31 mouse cellular contexts compared by ENCODE assay signal in genomic region chr6:8288755-8289580, GRCm38 (mm10). TPM values are rescaled to one million over a fixed set of nuclear protein-coding genes. Genes with fewer than 3 reads are reported as not detected.
DNase-seq lines count a peak whose midpoint lies in the region; ATAC-seq and TF ChIP-seq lines count a peak whose summit lies in the region.
"Had no signal": no experiment of that assay in that cellular context is flagged by ENCODE, and none has a peak within 500 bp of the region (broad histone marks: within the 10 kb centered on the region; RNA-seq: fewer than 3 reads in every experiment).

No protein-coding gene starts in this region.

- no peaks in the 10 kb centered on the region for H3K36me3 ChIP-seq in hindbrain, embryonic 11.5 days (ENCODE audit: control insufficient read depth, insufficient read depth, low read length)
- no peaks in the 10 kb centered on the region for H3K36me3 ChIP-seq in intestine, embryonic 16.5 days (ENCODE audit: control insufficient read depth, insufficient read depth, low read length)
- H3K36me3 ChIP-seq in hindbrain, embryonic 13.5 days: peaks cover 10% of the 10 kb centered on the region; the same call in 1 of the 2 replicates
- H3K36me3 ChIP-seq: embryonic facial prominence, embryonic 13.5 days; hindbrain, embryonic 15.5 days; intestine, embryonic 15.5 days; liver, embryonic 13.5 days; neural tube, embryonic 12.5 days had no signal

- no peak for TF ChIP-seq CTCF in layer of hippocampus, adult 2 months (conservative IDR thresholded peaks at IDR 0.05)

- ATAC-seq in megakaryocyte progenitor cell, adult 5-6 weeks (replicated peaks; ENCODE audit: poor library complexity): peak; percentile 23; the same call in 1 of the 2 replicates
- ATAC-seq in hindbrain, embryonic 11.5 days (ENCODE audit: low FRiP score): no peak
- no peak for ATAC-seq in intestine, embryonic 16.5 days
- ATAC-seq in hindbrain, embryonic 13.5 days (ENCODE audit: low FRiP score): no peak
- ATAC-seq: forebrain, embryonic 13.5 days; intestine, embryonic 15.5 days had no signal

- no peak for DNase-seq in layer of hippocampus, adult 2 months (ENCODE audit: low spot score in 2 of 2)
- no peak for DNase-seq in layer of hippocampus, postnatal 36 days
- peak; percentile 32 for DNase-seq in B cell, adult 2 months
- peak; percentile 55 for DNase-seq in brain, adult 2 months (ENCODE audit: low read depth, low spot score)
- no peak for DNase-seq in hindbrain, embryonic 11.5 days (ENCODE audit: low spot score)
- DNase-seq: adrenal gland, postnatal 14 days; cerebellum, adult 11-12 months; cerebellum, postnatal 14 days; embryo, embryonic 11 days; gastrocnemius, postnatal 25 days; heart, adult 2 months; kidney, adult 9 months; kidney, postnatal 14 days; liver, embryonic 13.5 days; lung, adult 2 months; lung, postnatal 14 days; midbrain, embryonic 14.5 days; retina, postnatal 1 day; right cerebral cortex, postnatal 4 days had no signal

- H3K27me3 ChIP-seq in hindbrain, embryonic 11.5 days (ENCODE audit: control insufficient read depth, insufficient read depth, low read length): no peaks in the 10 kb centered on the region
- no peaks in the 10 kb centered on the region for H3K27me3 ChIP-seq in intestine, embryonic 16.5 days (replicated peaks; ENCODE audit: control insufficient read depth, insufficient read depth, low read length)
- H3K27me3 ChIP-seq in hindbrain, embryonic 13.5 days: no peaks in the 10 kb centered on the region
- H3K27me3 ChIP-seq: embryonic facial prominence, embryonic 13.5 days; forebrain, embryonic 13.5 days; heart, embryonic 13.5 days; hindbrain, embryonic 15.5 days; intestine, embryonic 15.5 days; limb, embryonic 13.5 days; liver, embryonic 13.5 days; neural tube, embryonic 12.5 days had no signal

- no peaks in the 10 kb centered on the region for H3K4me1 ChIP-seq in hindbrain, embryonic 11.5 days (replicated peaks; ENCODE audit: control insufficient read depth, insufficient read depth, low read length)
- no peaks in the 10 kb centered on the region for H3K4me1 ChIP-seq in intestine, embryonic 16.5 days (ENCODE audit: control insufficient read depth, insufficient read depth, low read length)
- 0 out of 2 replicates have a peak, but pooled peaks cover 1% of the 10 kb centered on the region for H3K4me1 ChIP-seq in hindbrain, embryonic 13.5 days (replicated peaks)
- H3K4me1 ChIP-seq: hindbrain, embryonic 15.5 days; intestine, embryonic 15.5 days; liver, embryonic 13.5 days; neural tube, embryonic 12.5 days had no signal

- no peaks in the 10 kb centered on the region for H3K9me3 ChIP-seq in hindbrain, embryonic 11.5 days (ENCODE audit: control insufficient read depth, low read length)
- H3K9me3 ChIP-seq in intestine, embryonic 16.5 days (ENCODE audit: control insufficient read depth, low read length): no peaks in the 10 kb centered on the region
- H3K9me3 ChIP-seq in hindbrain, embryonic 13.5 days: no peaks in the 10 kb centered on the region
- H3K9me3 ChIP-seq: embryonic facial prominence, embryonic 13.5 days; forebrain, embryonic 13.5 days; heart, embryonic 13.5 days; hindbrain, embryonic 15.5 days; intestine, embryonic 15.5 days; limb, embryonic 13.5 days; liver, embryonic 13.5 days; neural tube, embryonic 12.5 days had no signal

- no peak overlapping the region for H3K4me2 ChIP-seq in hindbrain, embryonic 11.5 days (replicated peaks; ENCODE audit: low read depth, low read length)
- H3K4me2 ChIP-seq in intestine, embryonic 16.5 days (ENCODE audit: low read depth, low read length): no peak overlapping the region
- H3K4me2 ChIP-seq in hindbrain, embryonic 13.5 days: no peak overlapping the region
- H3K4me2 ChIP-seq: embryonic facial prominence, embryonic 13.5 days; forebrain, embryonic 13.5 days; heart, embryonic 13.5 days; hindbrain, embryonic 15.5 days; intestine, embryonic 15.5 days; limb, embryonic 13.5 days; liver, embryonic 13.5 days; neural tube, embryonic 12.5 days had no signal

- no peak overlapping the region for H3K9ac ChIP-seq in hindbrain, embryonic 11.5 days (ENCODE audit: low read depth, low read length)
- H3K9ac ChIP-seq in intestine, embryonic 16.5 days (ENCODE audit: low read depth, low read length): no peak overlapping the region
- no peak overlapping the region for H3K9ac ChIP-seq in hindbrain, embryonic 13.5 days
- H3K9ac ChIP-seq: embryonic facial prominence, embryonic 13.5 days; forebrain, embryonic 13.5 days; heart, embryonic 13.5 days; hindbrain, embryonic 15.5 days; intestine, embryonic 15.5 days; limb, embryonic 13.5 days; liver, embryonic 13.5 days; neural tube, embryonic 12.5 days had no signal

- 0 out of 2 replicates have a peak overlapping the region, but pooled peaks have one; percentile 23 for H3K27ac ChIP-seq in layer of hippocampus, adult 2 months
- no peak overlapping the region for H3K27ac ChIP-seq in hindbrain, embryonic 11.5 days (ENCODE audit: low read depth, low read length)
- H3K27ac ChIP-seq in intestine, embryonic 16.5 days (ENCODE audit: low read length): no peak overlapping the region
- H3K27ac ChIP-seq in hindbrain, embryonic 13.5 days: no peak overlapping the region
- H3K27ac ChIP-seq: embryonic facial prominence, embryonic 13.5 days; forebrain, embryonic 13.5 days; heart, adult 2 months; heart, embryonic 13.5 days; hindbrain, embryonic 15.5 days; intestine, embryonic 15.5 days; limb, embryonic 13.5 days; liver, embryonic 13.5 days; neural tube, embryonic 12.5 days had no signal

- no peak overlapping the region for H3K4me3 ChIP-seq in layer of hippocampus, adult 2 months
- no peak overlapping the region for H3K4me3 ChIP-seq in hindbrain, embryonic 11.5 days (ENCODE audit: low read depth, low read length)
- H3K4me3 ChIP-seq in intestine, embryonic 16.5 days (ENCODE audit: low read length): no peak overlapping the region
- no peak overlapping the region for H3K4me3 ChIP-seq in hindbrain, embryonic 13.5 days
- H3K4me3 ChIP-seq: embryonic facial prominence, embryonic 13.5 days; erythroblast, embryonic 14.5 days; forebrain, embryonic 13.5 days; heart, adult 2 months; heart, embryonic 13.5 days; hindbrain, embryonic 15.5 days; intestine, embryonic 15.5 days; limb, embryonic 13.5 days; liver, embryonic 13.5 days; neural tube, embryonic 12.5 days had no signal

- WGBS in hindbrain, embryonic 11.5 days: 91% methylated on average over 4 of the region's 4 CpGs
- 86% methylated on average over 4 of the region's 4 CpGs for WGBS in intestine, embryonic 16.5 days
- 84% methylated on average over 4 of the region's 4 CpGs for WGBS in hindbrain, embryonic 13.5 days

RNA-seq across cellular contexts. Expression of gene Gm45062, which starts 29.7 kb away (rescaled TPM):
- total RNA-seq in layer of hippocampus, adult 2 months (2021): 1 to 10 TPM; 2.3 to 4.6 TPM
- total RNA-seq in layer of hippocampus, postnatal 36 days (2021): 1 to 10 TPM in 1 of 2 experiments, not detected in 1; 2.2 TPM
- total RNA-seq in megakaryocyte progenitor cell, adult 5-6 weeks (2015): 5.8 and 6.4 TPM in 2 replicates
- 4.7 and 6.8 TPM in 2 replicates for total RNA-seq in megakaryocyte progenitor cell, adult 5-6 weeks (2017)
- polyA plus RNA-seq in hindbrain, embryonic 11.5 days (2014; fragmentation: Nextera tagmentation; extraction: Ambion mirVana): 14.5 and 21.9 TPM in 2 replicates
- 5.6 and 6.2 TPM in 2 replicates for polyA plus RNA-seq in intestine, embryonic 16.5 days (2015; fragmentation: Nextera tagmentation; extraction: Ambion mirVana)
- polyA plus RNA-seq in hindbrain, embryonic 13.5 days (2015; fragmentation: Nextera tagmentation; extraction: Ambion mirVana): 13.1 and 15.0 TPM in 2 replicates
- total RNA-seq: gastrocnemius, postnatal 25 days; heart, postnatal 25 days had no signal
- polyA plus RNA-seq: erythroblast, embryonic 14.5 days had no signal

RNA-seq across cellular contexts. Expression of gene Umad1, which starts 29.9 kb away (rescaled TPM):
- 10 to 100 TPM; 34.6 to 39.0 TPM for total RNA-seq in layer of hippocampus, adult 2 months (2021)
- total RNA-seq in layer of hippocampus, postnatal 36 days (2021): 10 to 100 TPM; 30.7 to 39.7 TPM
- 13.4 and 23.6 TPM in 2 replicates for total RNA-seq in megakaryocyte progenitor cell, adult 5-6 weeks (2015)
- 8.0 and 11.1 TPM in 2 replicates for total RNA-seq in megakaryocyte progenitor cell, adult 5-6 weeks (2017)
- polyA plus RNA-seq in hindbrain, embryonic 11.5 days (2014; fragmentation: Nextera tagmentation; extraction: Ambion mirVana): 26.2 and 28.8 TPM in 2 replicates
- polyA plus RNA-seq in intestine, embryonic 16.5 days (2015; fragmentation: Nextera tagmentation; extraction: Ambion mirVana): 27.0 and 29.4 TPM in 2 replicates
- polyA plus RNA-seq in hindbrain, embryonic 13.5 days (2015; fragmentation: Nextera tagmentation; extraction: Ambion mirVana): 48.2 and 49.5 TPM in 2 replicates

RNA-seq across cellular contexts. Expression of gene Rpa3, which starts 30.0 kb away (rescaled TPM):
- 10 to 100 TPM; 11.4 to 16.8 TPM for total RNA-seq in layer of hippocampus, adult 2 months (2021)
- total RNA-seq in layer of hippocampus, postnatal 36 days (2021): 10 to 100 TPM; 13.7 to 17.8 TPM
- total RNA-seq in megakaryocyte progenitor cell, adult 5-6 weeks (2015): 153 and 160 TPM in 2 replicates
- total RNA-seq in megakaryocyte progenitor cell, adult 5-6 weeks (2017): 127 and 132 TPM in 2 replicates
- 160 and 178 TPM in 2 replicates for polyA plus RNA-seq in hindbrain, embryonic 11.5 days (2014; fragmentation: Nextera tagmentation; extraction: Ambion mirVana)
- polyA plus RNA-seq in intestine, embryonic 16.5 days (2015; fragmentation: Nextera tagmentation; extraction: Ambion mirVana): 119 and 126 TPM in 2 replicates
- 69.8 and 72.5 TPM in 2 replicates for polyA plus RNA-seq in hindbrain, embryonic 13.5 days (2015; fragmentation: Nextera tagmentation; extraction: Ambion mirVana)

Comparison
In these comparisons a context has a peak if more than half of its experiments do, and no peak if none do; other contexts are left out.
1. DNase-seq: peak in B cell, adult 2 months (2 of 2) and brain, adult 2 months (single experiment); none in layer of hippocampus, adult 2 months (0 of 2), layer of hippocampus, postnatal 36 days (0 of 2) and hindbrain, embryonic 11.5 days (single experiment).
2. RNA of gene Rpa3, which starts 30.0 kb away (total RNA-seq): 127 to 160 TPM in megakaryocyte progenitor cell, adult 5-6 weeks; 13.7 to 17.8 TPM in layer of hippocampus, postnatal 36 days and 11.4 to 16.8 TPM in layer of hippocampus, adult 2 months; every median in the first group is over 4 times any median in the second.